Mouse (Mus musculus): ENCODE results near the gene Krtap28-13.

The Krtap28-13 gene

GRCm38 (mm10) chr1:83091268-83091667, 30.5 kb downstream of the Krtap28-13 start:
- no peak for DNase-seq (ENCODE audit: low spot score)

- no peak for DNase-seq (ENCODE audit: low spot score)
These were observed 36.2 kb downstream of the Krtap28-13 start for GRCm38 (mm10) chr1:83096935-83097334.

DNA sequence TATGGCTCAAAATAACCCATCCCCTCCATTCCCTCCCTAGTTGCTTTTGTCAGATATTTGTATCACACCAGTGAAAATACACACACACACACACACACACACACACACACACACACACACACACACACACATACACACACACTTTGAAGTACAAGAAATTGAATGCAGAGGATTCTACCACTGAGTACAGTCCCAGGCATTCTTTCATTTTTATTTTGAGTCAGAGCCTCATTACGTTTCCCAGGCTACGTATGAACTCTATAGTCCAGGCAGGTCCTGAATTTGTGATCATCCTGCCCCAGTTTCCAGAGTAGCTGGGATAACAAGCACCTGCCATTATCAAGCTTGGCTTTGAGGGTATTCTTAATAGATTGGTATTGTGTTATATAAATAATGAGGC, 38.4 kb downstream of the Krtap28-13 start:
- DNase-seq (ENCODE audit: low spot score) = no peak

- DNase-seq (ENCODE audit: low spot score) = no peak
These were observed 38.9 kb downstream of the Krtap28-13 start for GRCm38 (mm10) chr1:83099580-83100137.

DNA sequence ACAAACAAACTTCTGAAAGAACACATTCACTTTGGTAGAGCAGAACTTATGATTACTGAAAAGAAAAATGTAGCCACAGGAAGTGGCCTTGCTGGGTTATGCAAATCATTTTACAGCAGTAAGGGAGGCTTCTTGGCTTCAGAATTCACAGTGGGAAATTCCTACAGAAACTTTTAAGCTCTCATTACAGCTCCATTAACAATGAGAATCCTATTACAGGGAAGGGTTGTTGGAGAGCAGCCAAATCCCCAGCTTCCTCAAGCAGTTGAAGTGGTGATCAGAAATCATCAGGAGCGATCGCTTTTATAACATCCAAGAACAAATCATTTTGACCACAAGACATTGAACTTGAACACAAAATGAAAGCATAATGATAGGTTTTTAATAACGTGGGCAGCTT, 41.2 kb downstream of the Krtap28-13 start:
- DNase-seq (ENCODE audit: low spot score) = no peak

GRCm38 (mm10) chr1:83105464-83105863, 44.7 kb downstream of the Krtap28-13 start:
- DNase-seq (ENCODE audit: low spot score) = no peak

- no peak for DNase-seq (ENCODE audit: low spot score)
These were observed 46.8 kb downstream of the Krtap28-13 start for GRCm38 (mm10) chr1:83107410-83107978.

DNA sequence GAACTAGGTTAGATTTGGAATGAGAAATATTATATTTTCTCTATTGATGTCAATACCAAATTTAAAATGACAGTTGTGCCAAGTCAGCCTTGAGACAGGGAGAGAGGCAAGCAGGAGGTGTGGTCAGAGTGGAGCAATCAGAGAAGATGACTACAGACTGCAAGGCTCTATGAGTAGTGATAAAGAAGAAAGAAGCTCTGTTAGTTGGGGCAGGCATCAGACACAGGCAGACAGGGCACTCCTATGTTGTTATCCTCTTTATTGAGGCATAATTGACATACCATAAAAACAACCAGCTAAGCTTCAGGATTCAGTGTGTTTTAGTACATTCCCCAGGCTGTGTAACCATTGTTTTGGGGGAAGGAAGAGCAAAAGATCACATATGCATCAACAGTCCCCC, 50.3 kb downstream of the Krtap28-13 start:
- DNase-seq (ENCODE audit: low spot score) = no peak

Measured in retina, embryonic 14.5 days (tissue).